Mouse (Mus musculus): ENCODE results near the gene A630095E13Rik.
"Not testable (repeated sequence)": the region's sequence is repeated elsewhere in the genome, so short reads cannot be mapped to it uniquely, and the experiment has no call there.

Gene A630095E13Rik

DNA sequence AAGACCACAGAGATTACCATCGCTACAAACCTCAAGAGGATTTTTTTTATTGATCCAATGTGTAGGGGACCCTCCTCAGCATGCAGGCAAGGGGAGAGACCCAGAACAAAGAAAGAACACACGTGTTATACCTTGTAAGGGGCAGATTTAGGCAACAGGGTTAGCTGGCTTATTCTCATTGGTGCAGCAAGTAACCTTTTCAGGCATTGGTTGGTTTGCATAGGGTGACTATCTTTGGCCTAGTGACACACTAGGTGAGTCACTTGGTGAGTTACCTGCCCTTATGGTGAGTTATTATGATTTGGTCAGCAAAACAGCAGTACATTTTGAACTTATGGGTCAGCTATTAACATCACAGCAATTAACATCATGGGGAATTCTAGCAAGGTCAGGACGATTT lies at the start of gene A630095E13Rik:
TSS of gene A630095E13Rik (minus strand) at position 101 of the 400 bp plus-strand sequence.
- DNase-seq (ENCODE audit: extremely low spot score, low spot score), result not testable (repeated sequence)

DNA sequence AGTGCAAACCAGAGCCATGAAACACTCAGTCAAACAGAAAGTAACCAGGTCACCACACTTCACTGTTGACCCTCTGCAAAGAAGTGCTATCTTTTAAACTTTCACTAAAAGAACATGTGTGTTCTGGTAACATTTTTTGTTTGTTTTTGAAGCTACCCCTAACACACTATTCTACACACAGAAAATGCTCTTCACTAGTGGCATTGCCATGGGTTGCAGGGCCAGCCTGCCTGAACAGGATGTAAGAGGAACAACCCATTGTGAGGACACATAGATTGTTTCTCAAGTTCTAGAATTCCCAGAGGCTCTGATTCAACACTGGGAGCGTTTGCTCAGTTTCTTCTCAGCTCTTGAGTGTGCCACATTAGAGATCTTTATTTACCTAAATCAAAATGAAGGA lies 49.7 kb upstream of the A630095E13Rik start, which contains the start of gene Acrv1:
TSS of gene Acrv1 (plus strand) at position 301 of the 400 bp plus-strand sequence.
- DNase-seq (ENCODE audit: extremely low spot score, low spot score), result no peak

DNA sequence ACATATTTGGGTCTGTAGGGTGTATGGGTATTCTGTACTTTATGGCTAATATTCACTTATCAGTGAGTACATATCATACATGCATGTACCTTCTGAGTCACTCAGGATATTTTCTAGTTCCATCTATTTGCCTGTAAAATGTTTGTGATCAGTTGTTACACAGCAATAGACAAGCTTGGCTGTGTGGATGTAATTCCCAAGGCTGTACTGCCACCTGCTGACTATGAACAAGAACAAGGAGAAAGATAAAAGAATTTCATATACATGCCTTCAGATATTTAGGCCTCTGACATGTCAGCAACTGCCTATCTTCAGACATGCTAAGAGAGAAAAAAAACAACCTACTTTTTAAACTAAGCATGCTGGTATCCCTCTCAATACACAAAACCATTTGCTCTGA lies 44.2 kb upstream of the A630095E13Rik start:
- DNase-seq (ENCODE audit: extremely low spot score, low spot score), result no peak

DNA sequence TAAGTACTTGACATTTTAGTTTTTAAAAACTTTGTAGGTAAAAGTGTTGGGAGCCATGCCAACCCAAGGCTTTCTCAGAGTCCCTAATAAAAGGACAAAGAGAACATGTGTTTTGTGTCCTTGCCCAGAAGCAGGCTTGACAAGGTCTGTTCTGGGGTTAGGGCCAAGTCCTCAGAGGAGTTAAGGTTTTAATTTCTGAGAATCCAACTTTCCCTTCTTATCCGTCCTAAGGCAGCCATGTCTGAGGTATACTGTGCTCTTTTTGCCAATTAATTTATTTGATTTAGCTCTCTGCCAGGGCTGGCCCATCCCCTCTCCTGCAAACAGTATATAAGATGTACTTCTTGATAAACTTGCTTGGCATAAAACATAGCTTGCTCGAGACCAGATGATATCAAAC lies 38.2 kb upstream of the A630095E13Rik start:
- no peak for DNase-seq (ENCODE audit: extremely low spot score, low spot score)
